Mouse (Mus musculus) urinary bladder, adult 18-20 months (tissue): Measurements from ENCODE around the gene Fpr-rs7.

Source experiments
- DNase-seq, 2 experiments: peaks; one replicate each; pipeline ENCODE4 v3.0.0; 2022; ENCODE audit warnings: low spot score in 2 of 2, mixed read lengths in 2 of 2

The Fpr-rs7 gene

GRCm38 (mm10) chr17:20114126-20114525, at the start of gene Fpr-rs7:
Gene Fpr-rs7 (minus strand): TSS chr17:20114226.
- DNase-seq = no peak

DNA sequence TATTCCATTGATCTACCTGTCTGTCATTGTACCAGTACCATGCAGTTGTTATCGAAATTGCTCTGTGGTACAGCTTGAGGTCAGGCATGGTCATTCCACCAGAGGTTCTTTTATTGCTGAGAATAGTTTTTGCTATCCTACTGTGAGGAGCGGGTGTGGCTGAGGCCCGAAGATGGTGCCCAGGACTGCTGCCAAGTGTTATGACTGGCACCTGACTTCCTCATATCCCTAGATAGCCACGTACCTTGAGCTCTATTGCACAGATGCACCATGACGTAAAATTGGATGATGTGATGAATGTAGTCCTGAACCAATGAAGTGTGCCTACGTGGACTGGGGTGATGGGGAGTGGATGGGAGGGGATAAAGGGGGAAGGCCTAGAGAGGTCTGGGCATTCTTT, 39.9 kb downstream of the Fpr-rs7 start:
- DNase-seq = no peak

- no peak for DNase-seq
Observed at GRCm38 (mm10) chr17:20071656-20072396, 42.2 kb downstream of the Fpr-rs7 start.
